Mouse (Mus musculus) adrenal gland, postnatal 10 days (tissue): ENCODE data around the gene Tex52. TPM values are rescaled to one million over a fixed set of nuclear protein-coding genes. Genes with fewer than 3 reads are reported as not detected.

Experiments
- DNase-seq: peaks from one replicate; pipeline ENCODE4 v3.0.0; 2021; ENCODE audit warnings: mixed read lengths
- total RNA-seq, 2 experiments: library from RNA; stranded (reverse); gene quantifications; 2 replicates each; pipeline ENCODE4 v1.2.3; 2021

The Tex52 gene
- total RNA-seq, 2 experiments from 2014 or later, result not detected

- no peak for DNase-seq
Observed at GRCm38 (mm10) chr6:128429300-128429699, 54.0 kb downstream of the Tex52 start.

- DNase-seq, result no peak
Observed at GRCm38 (mm10) chr6:128429826-128430225, 54.6 kb downstream of the Tex52 start.

GRCm38 (mm10) chr6:128432356-128432915 lies 57.2 kb downstream of the Tex52 start:
- DNase-seq, result no peak

- no peak for DNase-seq
Observed at GRCm38 (mm10) chr6:128433566-128433965, 58.3 kb downstream of the Tex52 start.

Other genes with a start within 250 kb of the Tex52 start
- 10 to 100 TPM; 55.8 to 66.3 TPM for gene Tspan9, start 231.9 kb upstream of the Tex52 start, total RNA-seq
- 1 to 10 TPM; 4.4 to 4.6 TPM for gene Tead4, start 74.6 kb upstream of the Tex52 start, total RNA-seq
- 10 to 100 TPM; 24.2 to 27.2 TPM for gene Tulp3, start 19.6 kb upstream of the Tex52 start, total RNA-seq
- 10 to 100 TPM; 21.7 to 30.1 TPM for gene Rhno1, start 12.5 kb upstream of the Tex52 start, total RNA-seq
- 10 to 100 TPM; 15.3 to 16.6 TPM for gene Foxm1, start 12.5 kb upstream of the Tex52 start, total RNA-seq
- not detected for gene Gm44596, start within 50 bp of the Tex52 start, total RNA-seq
- 1 to 10 TPM; 3.0 to 4.7 TPM for gene Nrip2, start 23.8 kb downstream of the Tex52 start, total RNA-seq
- 10 to 100 TPM; 19.2 to 19.9 TPM for gene Itfg2, start 49.5 kb downstream of the Tex52 start, total RNA-seq
- gene Fkbp4, start 63.2 kb downstream of the Tex52 start, total RNA-seq, result 100 to 1,000 TPM; 170 to 173 TPM
- 100 to 1,000 TPM; 288 to 650 TPM for gene Pzp, start 151.3 kb downstream of the Tex52 start, total RNA-seq
- 1 to 10 TPM; 1.1 to 1.7 TPM for gene A2ml1, start 206.2 kb downstream of the Tex52 start, total RNA-seq
- under 1 TPM in 1 of 2 experiments, not detected in 1; 0.30 TPM for gene Klrb1a, start 248.1 kb downstream of the Tex52 start, total RNA-seq